Mouse (Mus musculus): Measurements from ENCODE around the gene Btd. TPM values are rescaled to one million over a fixed set of nuclear protein-coding genes. Genes with fewer than 3 reads are reported as not detected.

The Btd gene
- total and polyA plus RNA-seq, 2 experiments, result 42.3 to 103 TPM

- H3K4me3 ChIP-seq (ENCODE audit: insufficient read depth, low read depth, low read length), result no peak overlapping the region
- WGBS, result 92% methylated on average over 9 of the region's 9 CpGs
- H3K27ac ChIP-seq (replicated peaks; ENCODE audit: insufficient read depth, low read depth, low read length), result no peak overlapping the region
- no peak overlapping the region for H3K9ac ChIP-seq (ENCODE audit: low read depth, low read length)
- no peak for DNase-seq (ENCODE audit: extremely low read depth, low read depth, low spot score)
- H3K36me3 ChIP-seq (ENCODE audit: control insufficient read depth, insufficient read depth, low read length), result no peaks in the 10 kb centered on the region
- no peak for TF ChIP-seq CTCF (IDR thresholded peaks at IDR 0.05; ENCODE audit: low read depth, low read length)
- TF ChIP-seq POLR2A (IDR thresholded peaks at IDR 0.05; ENCODE audit: extremely low read depth, insufficient read depth, low read length), result no peak
- no peaks in the 10 kb centered on the region for H3K79me2 ChIP-seq (ENCODE audit: control insufficient read depth, insufficient read depth, low read length)
- peaks cover 2% of the 10 kb centered on the region; the same call in 1 of the 2 replicates for H3K4me1 ChIP-seq (ENCODE audit: control insufficient read depth, insufficient read depth, low read length)
- H3K27me3 ChIP-seq (ENCODE audit: control insufficient read depth, insufficient read depth, low read length), result no peaks in the 10 kb centered on the region
These were observed 40.5 kb downstream of the Btd start for GRCm38 (mm10) chr14:31681291-31681690.

GRCm38 (mm10) chr14:31681931-31682555, 41.2 kb downstream of the Btd start:
- WGBS, result 66% methylated on average over 5 of the region's 5 CpGs
- H3K27ac ChIP-seq (replicated peaks; ENCODE audit: insufficient read depth, low read depth, low read length), result no peak overlapping the region

GRCm38 (mm10) chr14:31683610-31684009, 42.8 kb downstream of the Btd start:
- Histone ChIP-seq H3K4me1 (ENCODE audit: control insufficient read depth, insufficient read depth, low read length) (peaks cover 2% of the 10 kb centered on the region; the same call in 1 of the 2 replicates), H3K79me2 (ENCODE audit: control insufficient read depth, insufficient read depth, low read length) (no peaks in the 10 kb centered on the region), H3K27me3 (ENCODE audit: control insufficient read depth, insufficient read depth, low read length) (no peaks in the 10 kb centered on the region), H3K9ac (ENCODE audit: low read depth, low read length) (no peak overlapping the region), H3K27ac (replicated peaks; ENCODE audit: insufficient read depth, low read depth, low read length) (no peak overlapping the region), H3K36me3 (ENCODE audit: control insufficient read depth, insufficient read depth, low read length) (no peaks in the 10 kb centered on the region), H3K4me3 (ENCODE audit: insufficient read depth, low read depth, low read length) (no peak overlapping the region)
- DNase-seq (ENCODE audit: extremely low read depth, low read depth, low spot score), result no peak
- 87% methylated on average over 2 of the region's 2 CpGs for WGBS
- no peak for TF ChIP-seq POLR2A (IDR thresholded peaks at IDR 0.05; ENCODE audit: extremely low read depth, insufficient read depth, low read length)

More at GRCm38 (mm10) chr14:31681931-31682555, 41.2 kb downstream of the Btd start:
- no peak for DNase-seq (ENCODE audit: extremely low read depth, low read depth, low spot score)
- Histone ChIP-seq H3K4me3 (ENCODE audit: insufficient read depth, low read depth, low read length) (no peak overlapping the region), H3K36me3 (ENCODE audit: control insufficient read depth, insufficient read depth, low read length) (no peaks in the 10 kb centered on the region), H3K27me3 (ENCODE audit: control insufficient read depth, insufficient read depth, low read length) (no peaks in the 10 kb centered on the region), H3K9ac (ENCODE audit: low read depth, low read length) (no peak overlapping the region), H3K4me1 (ENCODE audit: control insufficient read depth, insufficient read depth, low read length) (peaks cover 2% of the 10 kb centered on the region; the same call in 1 of the 2 replicates), H3K79me2 (ENCODE audit: control insufficient read depth, insufficient read depth, low read length) (no peaks in the 10 kb centered on the region)
- TF ChIP-seq CTCF (IDR thresholded peaks at IDR 0.05; ENCODE audit: low read depth, low read length) (no peak), POLR2A (IDR thresholded peaks at IDR 0.05; ENCODE audit: extremely low read depth, insufficient read depth, low read length) (no peak)

- Histone ChIP-seq H3K27ac (replicated peaks; ENCODE audit: insufficient read depth, low read depth, low read length) (no peak overlapping the region), H3K9ac (ENCODE audit: low read depth, low read length) (no peak overlapping the region), H3K4me3 (ENCODE audit: insufficient read depth, low read depth, low read length) (no peak overlapping the region), H3K27me3 (ENCODE audit: control insufficient read depth, insufficient read depth, low read length) (no peaks in the 10 kb centered on the region), H3K4me1 (ENCODE audit: control insufficient read depth, insufficient read depth, low read length) (peaks cover 2% of the 10 kb centered on the region; the same call in 1 of the 2 replicates), H3K36me3 (ENCODE audit: control insufficient read depth, insufficient read depth, low read length) (no peaks in the 10 kb centered on the region), H3K79me2 (ENCODE audit: control insufficient read depth, insufficient read depth, low read length) (no peaks in the 10 kb centered on the region)
- 70% methylated on average over 7 of the region's 7 CpGs for WGBS
- TF ChIP-seq CTCF (IDR thresholded peaks at IDR 0.05; ENCODE audit: low read depth, low read length), result no peak
- TF ChIP-seq POLR2A (IDR thresholded peaks at IDR 0.05; ENCODE audit: extremely low read depth, insufficient read depth, low read length), result no peak
- DNase-seq (ENCODE audit: extremely low read depth, low read depth, low spot score), result no peak
These were observed 43.7 kb downstream of the Btd start for GRCm38 (mm10) chr14:31684343-31685040.

- no peak for TF ChIP-seq CTCF (IDR thresholded peaks at IDR 0.05; ENCODE audit: low read depth, low read length)
- TF ChIP-seq POLR2A (IDR thresholded peaks at IDR 0.05; ENCODE audit: extremely low read depth, insufficient read depth, low read length), result no peak
- Histone ChIP-seq H3K9ac (ENCODE audit: low read depth, low read length) (no peak overlapping the region), H3K36me3 (ENCODE audit: control insufficient read depth, insufficient read depth, low read length) (no peaks in the 10 kb centered on the region), H3K4me3 (ENCODE audit: insufficient read depth, low read depth, low read length) (no peak overlapping the region), H3K4me1 (ENCODE audit: control insufficient read depth, insufficient read depth, low read length) (peaks cover 2% of the 10 kb centered on the region; the same call in 1 of the 2 replicates), H3K79me2 (ENCODE audit: control insufficient read depth, insufficient read depth, low read length) (no peaks in the 10 kb centered on the region), H3K27me3 (ENCODE audit: control insufficient read depth, insufficient read depth, low read length) (no peaks in the 10 kb centered on the region), H3K27ac (replicated peaks; ENCODE audit: insufficient read depth, low read depth, low read length) (no peak overlapping the region)
- 85% methylated on average over 10 of the region's 10 CpGs for WGBS
- DNase-seq (ENCODE audit: extremely low read depth, low read depth, low spot score), result no peak
These were observed 44.9 kb downstream of the Btd start for GRCm38 (mm10) chr14:31685680-31686079.

- peaks cover 2% of the 10 kb centered on the region; the same call in 1 of the 2 replicates for H3K4me1 ChIP-seq (ENCODE audit: control insufficient read depth, insufficient read depth, low read length)
- H3K27ac ChIP-seq (replicated peaks; ENCODE audit: insufficient read depth, low read depth, low read length), result no peak overlapping the region
- DNase-seq (ENCODE audit: extremely low read depth, low read depth, low spot score), result no peak
- no peaks in the 10 kb centered on the region for H3K27me3 ChIP-seq (ENCODE audit: control insufficient read depth, insufficient read depth, low read length)
- WGBS, result 100% methylated on average over 1 of the region's 1 CpGs
- no peaks in the 10 kb centered on the region for H3K36me3 ChIP-seq (ENCODE audit: control insufficient read depth, insufficient read depth, low read length)
- no peaks in the 10 kb centered on the region for H3K79me2 ChIP-seq (ENCODE audit: control insufficient read depth, insufficient read depth, low read length)
- no peak for TF ChIP-seq POLR2A (IDR thresholded peaks at IDR 0.05; ENCODE audit: extremely low read depth, insufficient read depth, low read length)
- no peak for TF ChIP-seq CTCF (IDR thresholded peaks at IDR 0.05; ENCODE audit: low read depth, low read length)
- no peak overlapping the region for H3K4me3 ChIP-seq (ENCODE audit: insufficient read depth, low read depth, low read length)
- H3K9ac ChIP-seq (ENCODE audit: low read depth, low read length), result no peak overlapping the region
These were observed 45.4 kb downstream of the Btd start for GRCm38 (mm10) chr14:31686231-31686630.
